Mouse (Mus musculus): ENCODE results near the gene Ffar4. TPM values are rescaled to one million over a fixed set of nuclear protein-coding genes. Genes with fewer than 3 reads are reported as not detected.

Ffar4 gene
- polyA plus RNA-seq (2012; ENCODE audit: low replicate concordance) = 0.90 and 1.9 TPM in 2 replicates

DNA sequence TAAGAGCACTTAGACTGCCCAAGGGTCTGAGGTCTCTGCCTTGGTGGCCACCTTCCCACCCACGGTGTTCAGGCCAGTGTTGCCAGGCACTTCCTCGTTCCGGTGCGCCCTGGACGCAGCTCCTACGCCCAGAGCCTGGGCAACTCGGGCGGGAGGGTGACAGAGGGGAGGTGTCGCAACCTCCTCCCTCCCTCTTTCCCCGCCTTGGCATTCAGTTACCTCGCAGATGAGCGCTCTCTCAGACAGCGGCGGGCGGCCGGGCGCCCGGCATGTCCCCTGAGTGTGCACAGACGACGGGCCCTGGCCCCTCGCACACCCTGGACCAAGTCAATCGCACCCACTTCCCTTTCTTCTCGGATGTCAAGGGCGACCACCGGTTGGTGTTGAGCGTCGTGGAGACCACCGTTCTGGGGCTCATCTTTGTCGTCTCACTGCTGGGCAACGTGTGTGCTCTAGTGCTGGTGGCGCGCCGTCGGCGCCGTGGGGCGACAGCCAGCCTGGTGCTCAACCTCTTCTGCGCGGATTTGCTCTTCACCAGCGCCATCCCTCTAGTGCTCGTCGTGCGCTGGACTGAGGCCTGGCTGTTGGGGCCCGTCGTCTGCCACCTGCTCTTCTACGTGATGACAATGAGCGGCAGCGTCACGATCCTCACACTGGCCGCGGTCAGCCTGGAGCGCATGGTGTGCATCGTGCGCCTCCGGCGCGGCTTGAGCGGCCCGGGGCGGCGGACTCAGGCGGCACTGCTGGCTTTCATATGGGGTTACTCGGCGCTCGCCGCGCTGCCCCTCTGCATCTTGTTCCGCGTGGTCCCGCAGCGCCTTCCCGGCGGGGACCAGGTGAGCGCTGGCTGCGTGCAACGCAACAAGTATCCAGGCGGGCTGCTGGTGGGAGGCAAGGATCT lies at the start of gene Ffar4:
Gene Ffar4, plus strand, starts transcription at position 214 of the 901 bp plus-strand sequence.

DNA sequence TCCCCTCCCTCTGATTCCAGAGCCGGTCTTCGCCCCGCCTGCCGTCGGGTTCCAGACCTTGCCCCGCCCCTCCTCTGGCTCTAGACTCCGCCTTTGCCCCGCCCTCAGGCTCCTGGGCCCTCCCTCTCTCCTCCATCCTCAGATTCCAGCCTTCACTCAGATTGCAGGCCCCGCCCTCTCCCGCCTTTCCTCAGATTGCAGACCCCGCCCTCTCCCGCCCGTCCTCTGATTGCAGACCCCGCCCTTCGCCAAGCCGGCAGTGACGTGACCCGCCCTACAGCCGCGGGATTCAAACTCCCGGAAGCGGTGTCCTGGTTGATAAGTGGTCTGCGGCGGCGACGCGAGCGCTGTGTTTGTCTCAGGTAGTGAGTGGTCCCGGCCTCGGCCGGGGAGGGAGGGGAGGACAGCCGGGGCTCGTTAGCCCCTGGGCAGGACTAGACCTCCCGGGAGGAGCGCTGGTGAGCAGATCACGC lies 42.1 kb upstream of the Ffar4 start, which contains the start of gene Cep55:
Gene Cep55, plus strand, starts transcription at position 292 of the 473 bp plus-strand sequence.

DNA sequence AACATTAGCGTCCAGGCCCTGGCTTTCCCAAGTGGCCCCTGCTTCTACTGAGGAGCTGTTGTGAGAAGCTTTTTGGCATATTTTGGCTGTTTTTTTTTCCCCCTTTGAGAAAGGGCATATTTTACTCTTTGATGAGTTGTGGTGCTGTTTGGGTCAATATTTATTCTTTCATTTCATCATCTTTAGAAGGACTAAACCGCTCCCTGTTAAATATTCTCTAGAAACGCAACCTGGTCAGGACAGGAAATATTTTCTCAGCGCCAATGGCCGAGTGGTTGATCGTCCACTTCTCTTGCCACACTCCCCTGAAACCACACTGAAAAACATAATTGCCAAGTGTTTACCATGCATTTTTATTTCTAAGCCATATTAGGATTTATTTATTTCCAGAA lies 28.3 kb downstream of the Ffar4 start, which contains the start of gene Rbp4:
Gene Rbp4, minus strand, starts transcription at position 63 of the 392 bp plus-strand sequence.

DNA sequence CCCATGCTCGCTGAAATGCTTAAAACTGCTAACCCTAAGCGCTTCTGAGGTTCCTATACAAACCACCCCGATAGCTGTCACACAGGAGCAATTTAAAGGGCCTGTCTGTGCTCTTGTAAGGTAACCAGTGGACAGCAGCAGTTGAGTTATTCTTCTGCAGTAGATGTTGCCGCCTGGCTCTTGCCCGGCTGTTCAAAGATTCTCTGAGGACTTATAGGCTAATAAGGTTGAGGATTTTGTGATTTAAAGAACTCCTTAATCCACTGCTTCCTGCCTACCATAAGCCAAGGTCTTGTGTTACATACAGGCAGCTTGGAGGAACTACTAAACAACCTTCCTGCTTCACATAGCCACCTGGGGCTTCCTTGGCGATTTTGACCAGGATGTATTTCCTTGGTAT lies 35.6 kb downstream of the Ffar4 start, which contains the start of gene Pde6c:
Gene Pde6c, plus strand, starts transcription at position 301 of the 400 bp plus-strand sequence.

Other genes starting within 250 kb of the Ffar4 start
- 6.4 and 16.1 TPM in 2 replicates for gene Myof, start 53.5 kb upstream of the Ffar4 start, polyA plus RNA-seq (2012; ENCODE audit: low replicate concordance)
- 0.77 and 1.1 TPM in 2 replicates for gene Cep55, start 42.1 kb upstream of the Ffar4 start, polyA plus RNA-seq (2012; ENCODE audit: low replicate concordance)
- not detected in 2 replicates for gene Rbp4, start 28.2 kb downstream of the Ffar4 start, polyA plus RNA-seq (2012; ENCODE audit: low replicate concordance)
- not detected in 2 replicates for gene Pde6c, start 35.7 kb downstream of the Ffar4 start, polyA plus RNA-seq (2012; ENCODE audit: low replicate concordance)
- gene Fra10ac1, start 127.1 kb downstream of the Ffar4 start, polyA plus RNA-seq (2012; ENCODE audit: low replicate concordance) = 5.4 and 11.9 TPM in 2 replicates
- not detected in 2 replicates for gene Lgi1, start 167.5 kb downstream of the Ffar4 start, polyA plus RNA-seq (2012; ENCODE audit: low replicate concordance)